Mouse (Mus musculus) ES-Bruce4 (cell line): ENCODE measurements around the gene Egflam.

Source experiments
- CTCF ChIP-seq: IDR thresholded peaks from one replicate; pipeline ENCODE4 v1.8.1; 2011; ENCODE audit warnings: low read depth, low read length
- EP300 ChIP-seq: IDR thresholded peaks from 2 replicates; pipeline ENCODE4 v1.6.1; 2011; ENCODE audit warnings: low read depth, low read length; ENCODE audit not compliant: insufficient read depth
- POLR2A ChIP-seq: IDR thresholded peaks from one replicate; pipeline ENCODE4 v1.8.1; 2011; ENCODE audit warnings: low read length; ENCODE audit not compliant: insufficient read depth

GRCm38 (mm10) chr15:7308711-7309110 lies 89.5 kb downstream of the Egflam start:
- TF ChIP-seq POLR2A = no peak
- no peak for TF ChIP-seq CTCF
- no peak for TF ChIP-seq EP300
